Mouse (Mus musculus): ENCODE measurements around the gene Dapk2.

- TF ChIP-seq POLR2A (IDR thresholded peaks at IDR 0.05; ENCODE audit: insufficient read depth, low read depth, low read length): no peak
- TF ChIP-seq CTCF (IDR thresholded peaks at IDR 0.05): no peak
- no peak for TF ChIP-seq EP300 (IDR thresholded peaks at IDR 0.05; ENCODE audit: insufficient read depth, low read depth, low read length)
Observed at GRCm38 (mm10) chr9:66295577-66296120, 137.6 kb downstream of the Dapk2 start.
